Mouse (Mus musculus) frontal cortex, postnatal 25 days (tissue): Measurements from ENCODE around the gene Npr3.
"Not testable (repeated sequence)": the region's sequence is repeated elsewhere in the genome, so short reads cannot be mapped to it uniquely, and the experiment has no call there.

ENCODE experiments used
- DNase-seq, 2 experiments: peaks; one replicate each; pipeline ENCODE4 v3.0.0; 2022; ENCODE audit warnings: low spot score in 2 of 2

The Npr3 gene

GRCm38 (mm10) chr15:11882508-11883205 is 24.4 kb downstream of the Npr3 start:
- DNase-seq = no peak

- no peak for DNase-seq
Measured at GRCm38 (mm10) chr15:11881822-11882221, 25.3 kb downstream of the Npr3 start.

DNA sequence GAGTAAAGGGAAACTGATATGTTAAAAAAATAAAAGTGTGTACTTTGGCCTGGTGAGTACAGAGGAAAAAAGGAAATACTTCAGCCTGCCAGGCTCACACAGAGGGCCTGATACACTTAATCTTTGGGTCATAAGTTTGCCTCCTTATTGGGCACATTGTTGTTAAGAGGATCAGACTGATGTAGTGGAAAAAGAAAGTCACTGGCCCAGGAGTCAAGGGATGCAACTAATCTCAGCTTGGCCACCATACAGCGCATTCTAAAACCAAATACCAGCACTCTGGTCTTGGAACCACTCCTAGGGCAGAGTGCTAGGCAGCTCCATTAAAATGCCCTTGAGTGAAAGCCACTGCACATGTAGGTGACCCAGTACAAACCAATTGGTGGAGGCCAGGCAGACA is 28.8 kb downstream of the Npr3 start:
- no peak for DNase-seq

DNA sequence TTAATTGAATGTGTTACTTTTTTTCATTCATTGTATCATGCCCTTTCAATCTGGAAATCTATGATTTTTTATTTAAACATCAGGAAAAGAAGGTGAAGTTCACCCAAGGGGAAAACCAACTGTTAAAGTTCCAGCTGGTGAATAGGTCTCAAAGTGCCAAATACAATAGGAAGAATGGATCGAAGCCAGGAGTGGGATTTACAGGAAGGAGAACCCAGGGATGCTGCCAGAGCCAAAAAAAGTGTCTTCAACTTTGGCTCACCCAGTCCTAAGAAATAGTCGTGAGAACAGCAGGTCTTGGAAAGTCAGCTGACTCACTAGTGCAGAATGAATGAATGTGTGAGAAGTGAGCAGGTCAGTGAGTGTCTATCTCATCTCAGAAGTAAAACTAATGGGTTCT is 29.8 kb downstream of the Npr3 start:
- DNase-seq = no peak

GRCm38 (mm10) chr15:11866918-11867317 is 40.2 kb downstream of the Npr3 start:
- DNase-seq = no peak

GRCm38 (mm10) chr15:11863540-11863818 is 43.6 kb downstream of the Npr3 start:
- no peak for DNase-seq

DNA sequence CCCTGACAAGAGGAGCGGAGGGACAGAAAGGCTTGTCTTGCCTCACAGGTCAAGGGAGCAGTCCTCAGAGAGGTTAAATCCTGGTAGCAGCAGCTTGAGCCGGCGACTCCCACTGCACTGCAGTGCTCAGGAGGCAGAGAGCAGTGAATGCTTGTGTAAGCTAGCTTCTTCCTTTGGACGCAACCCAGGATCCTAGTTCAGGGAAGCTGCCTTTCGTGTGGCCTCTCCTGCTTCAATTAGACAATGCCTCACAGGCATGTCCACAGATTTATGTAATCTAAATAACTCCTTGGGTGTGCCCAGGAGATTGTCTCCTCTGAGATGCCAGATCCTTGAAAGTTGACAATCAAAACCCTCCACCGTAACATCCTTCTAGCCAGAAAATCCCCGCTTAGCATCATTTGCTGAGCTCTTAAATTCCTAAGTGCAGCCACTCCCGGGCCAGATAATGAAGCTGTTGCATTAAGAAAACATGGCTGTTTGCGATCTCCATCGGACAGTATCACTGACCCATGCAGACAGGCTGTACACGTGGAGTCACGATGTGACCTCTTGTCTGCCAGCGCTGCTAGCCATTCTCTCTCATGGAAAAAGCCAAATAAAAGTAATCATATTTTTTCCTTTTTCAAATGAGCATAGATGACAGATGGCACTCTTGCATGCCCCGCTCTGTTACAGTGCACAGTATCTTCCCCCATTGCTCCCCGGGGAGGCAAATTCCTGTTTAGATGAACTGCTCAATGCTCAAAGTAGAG is 44.1 kb downstream of the Npr3 start:
- DNase-seq = no peak

DNA sequence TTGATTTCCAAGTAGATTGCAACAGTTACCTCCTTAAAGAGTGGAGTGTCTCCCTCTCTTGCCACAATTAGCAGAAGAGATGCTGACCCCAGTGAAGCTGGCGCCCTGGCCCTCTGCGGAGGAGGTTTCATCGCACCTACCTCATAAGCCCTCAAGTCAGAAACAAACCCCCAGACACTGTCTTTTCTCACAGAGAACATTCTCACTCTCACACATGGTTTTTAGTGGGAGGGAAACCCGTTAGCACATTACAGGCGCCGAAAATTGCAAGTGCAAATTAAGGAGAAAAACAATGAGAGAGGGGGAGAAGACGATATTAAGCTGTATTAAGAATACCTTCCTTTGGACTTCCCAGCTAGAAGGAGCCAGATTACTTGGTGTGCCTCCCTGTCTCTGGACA is 44.8 kb downstream of the Npr3 start:
- no peak for DNase-seq

- no peak for DNase-seq
Measured at GRCm38 (mm10) chr15:11860259-11860658, 46.8 kb downstream of the Npr3 start.

- no peak for DNase-seq
Measured at GRCm38 (mm10) chr15:11859829-11860228, 47.3 kb downstream of the Npr3 start.

DNA sequence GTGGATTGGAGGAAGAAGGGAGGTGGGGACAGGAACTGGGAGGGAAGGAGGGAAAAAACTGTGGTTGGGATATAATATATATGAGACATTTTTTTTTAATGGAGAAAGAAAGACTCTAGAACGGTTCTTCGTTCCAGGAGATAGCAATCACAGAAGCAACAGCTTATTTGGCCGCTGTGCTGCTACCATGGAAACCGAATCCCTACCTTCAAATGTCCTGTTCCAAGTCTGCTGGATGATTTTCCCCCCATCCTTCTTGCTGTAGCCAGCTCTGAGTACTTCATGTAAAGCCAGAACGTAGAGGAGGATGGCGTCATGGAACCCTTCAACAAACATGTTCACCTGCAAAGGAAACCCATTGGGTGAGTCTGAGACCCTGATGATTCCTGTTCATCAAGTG is 48.7 kb downstream of the Npr3 start:
- DNase-seq = no peak

DNA sequence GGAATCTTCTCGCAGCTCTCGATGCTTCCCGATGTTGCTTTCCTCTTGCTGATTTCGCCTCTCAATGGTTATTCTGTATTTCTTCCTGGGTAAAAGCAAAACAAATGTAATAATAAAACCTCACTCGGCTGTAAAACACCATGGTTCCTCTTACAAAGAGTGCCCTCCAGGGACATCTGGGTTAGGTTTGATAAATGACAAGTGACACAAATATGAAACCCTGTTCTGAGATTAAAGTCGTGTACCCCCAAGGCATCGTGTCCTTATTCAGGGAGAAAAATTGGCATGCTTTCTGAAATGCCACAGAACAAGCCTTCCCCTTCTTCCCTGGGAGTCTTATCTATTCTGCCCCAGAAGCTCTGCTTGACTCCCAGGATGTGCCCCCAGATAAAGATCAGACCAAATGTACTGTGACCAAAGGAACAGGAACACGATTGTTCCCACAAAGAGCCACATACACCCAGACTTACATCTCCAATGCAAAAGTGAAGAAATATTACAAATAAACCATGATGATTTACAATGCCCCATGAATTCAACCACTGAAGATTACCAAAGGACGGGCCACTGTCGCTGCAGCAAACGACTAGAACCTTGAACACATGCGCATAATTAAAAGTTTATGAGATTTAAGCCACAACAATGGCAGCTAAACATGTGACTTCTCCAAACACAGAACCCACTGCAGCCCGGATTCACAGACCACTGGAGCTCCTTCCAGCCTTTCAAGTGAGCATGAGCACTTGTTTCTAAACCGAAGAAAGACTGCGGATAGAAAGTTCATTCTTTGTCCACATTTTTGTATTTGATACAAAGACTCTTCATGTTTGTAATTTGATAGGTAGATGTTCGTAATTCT is 61.7 kb downstream of the Npr3 start:
- no peak for DNase-seq

DNA sequence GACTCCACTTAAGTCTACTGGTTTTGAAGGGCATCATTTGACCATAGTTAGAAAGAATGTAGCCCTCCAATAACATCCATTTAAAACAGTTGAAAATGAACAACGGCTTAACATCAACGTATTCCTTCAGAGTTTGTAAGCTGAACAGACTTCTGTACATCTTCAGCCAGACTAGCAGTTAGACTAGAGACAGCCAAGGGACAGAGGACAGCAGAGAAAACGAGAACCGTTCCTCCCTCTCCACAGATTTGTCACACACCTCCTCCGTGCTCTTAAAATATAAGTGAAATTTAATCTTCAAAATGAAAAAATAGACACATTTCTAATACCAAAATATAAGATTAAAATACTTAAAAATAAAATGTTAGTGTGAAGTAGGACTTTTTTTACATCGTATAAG is 63.0 kb downstream of the Npr3 start:
- DNase-seq = no peak

DNA sequence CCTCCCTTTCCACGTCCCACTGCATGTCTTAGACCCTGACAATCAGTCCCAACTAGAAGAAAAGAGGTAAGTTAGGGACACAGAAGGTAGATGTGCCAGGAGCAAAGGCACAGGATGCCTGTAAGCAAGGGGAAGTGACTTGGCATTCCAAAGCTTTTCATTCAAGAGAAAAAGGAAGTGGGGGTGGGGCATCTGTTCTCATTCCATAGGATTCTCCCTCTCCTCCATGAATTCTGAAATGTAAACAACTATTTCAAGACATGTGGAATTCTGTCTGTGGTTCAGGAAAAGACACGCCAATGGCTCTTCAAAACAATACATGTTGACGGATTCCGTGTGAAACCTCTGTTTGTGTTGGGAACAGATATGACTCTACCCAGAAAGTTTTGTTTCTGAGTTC is 65.3 kb downstream of the Npr3 start:
- no peak for DNase-seq

- no peak for DNase-seq
Measured at GRCm38 (mm10) chr15:11835913-11836312, 71.2 kb downstream of the Npr3 start.

DNA sequence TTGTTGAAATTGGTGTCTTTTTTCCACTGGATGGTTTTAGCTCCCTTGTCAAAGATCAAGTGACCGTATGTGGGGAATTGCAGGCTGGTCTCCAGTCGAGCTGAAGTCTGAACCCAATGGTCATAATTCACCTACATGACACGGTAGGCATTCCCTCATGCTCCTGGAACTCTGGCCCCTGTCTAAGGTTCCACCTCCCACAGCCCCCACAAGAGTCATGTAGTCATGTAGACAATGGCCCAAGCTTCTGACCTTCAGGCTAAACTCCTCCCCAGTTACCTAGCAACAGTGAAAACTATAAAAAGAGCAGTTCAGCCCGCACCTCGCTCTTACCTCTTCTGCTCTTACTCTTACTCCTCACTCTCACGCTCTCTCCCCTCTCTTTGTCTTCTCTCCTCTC is 84.7 kb downstream of the Npr3 start:
- DNase-seq = not testable (repeated sequence)

DNA sequence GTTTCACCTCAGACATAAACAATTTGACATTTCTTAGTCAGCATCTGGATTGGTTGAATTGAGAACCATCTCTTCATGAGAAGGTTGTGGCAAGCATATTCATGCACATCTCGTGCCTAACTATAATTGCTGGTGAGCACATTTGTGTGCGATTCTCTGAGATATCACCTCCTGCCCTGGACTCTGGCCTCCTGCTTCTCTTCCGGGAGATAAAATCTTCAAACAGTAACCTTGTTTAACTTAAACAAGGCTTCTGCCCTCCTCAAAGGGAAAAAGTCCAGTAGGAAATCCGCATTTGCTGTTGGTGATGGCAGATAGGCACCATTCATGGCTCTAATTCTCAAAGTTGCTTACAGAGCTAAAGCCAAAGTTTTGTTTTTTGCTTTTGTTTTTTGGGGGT is 91.5 kb downstream of the Npr3 start:
- DNase-seq = no peak

DNA sequence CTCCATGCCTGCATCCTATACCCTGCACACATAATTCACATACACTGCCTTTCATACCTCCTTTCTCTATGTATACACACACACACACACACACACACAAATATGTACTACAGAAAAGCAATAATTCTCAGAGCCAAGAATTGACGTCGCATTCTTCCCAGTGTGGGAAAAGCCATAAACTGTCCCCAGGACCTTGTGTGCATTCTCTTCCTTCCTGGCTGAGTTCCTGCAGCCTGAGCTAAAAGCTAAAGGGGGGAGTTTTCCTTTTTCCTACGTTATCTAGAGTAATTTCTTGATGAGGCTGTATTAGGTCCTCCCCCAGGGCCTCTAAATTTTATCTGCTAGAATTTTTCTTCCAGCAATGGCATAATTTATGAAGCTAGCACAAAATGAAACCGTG is 103.5 kb downstream of the Npr3 start:
- no peak for DNase-seq

- no peak for DNase-seq
Measured at GRCm38 (mm10) chr15:11801863-11802722, 105.0 kb downstream of the Npr3 start.

DNA sequence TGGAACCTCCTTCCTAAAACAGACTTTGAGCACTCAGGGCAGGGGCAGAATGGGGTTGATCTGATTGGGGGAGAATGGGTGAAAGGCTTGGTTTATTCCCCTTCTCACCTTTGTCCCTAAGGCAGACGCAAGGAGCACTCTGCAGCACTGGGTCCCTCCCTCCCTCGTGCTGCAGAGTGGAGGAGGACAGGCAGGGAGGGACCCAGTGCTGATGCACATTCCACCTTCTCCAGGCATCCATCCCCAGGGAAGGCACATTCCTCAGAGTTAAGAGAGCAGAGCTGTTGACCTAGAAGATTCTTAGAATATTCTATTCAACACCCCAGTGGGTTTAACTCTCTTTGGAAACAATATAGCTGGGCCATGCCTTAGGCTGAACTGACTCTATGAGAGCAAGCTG is 112.5 kb downstream of the Npr3 start:
- no peak for DNase-seq
